Mouse (Mus musculus): ENCODE data around the gene Gm49776.

The Gm49776 gene
- long read RNA-seq, experiment 1: 0 reads
- long read RNA-seq, experiment 2: 0 reads

- intact Hi-C loops (cut with DNase I): no loop called here
These were observed at the start of gene Gm49776 for GRCm38 (mm10) chr16:18258221-18258620. Gene Gm49776, minus strand, starts transcription at chr16:18258321.

- intact Hi-C loops (cut with DNase I): loop anchor here (5.0 kb wide), 1 partner anchor 37 kb away; no protein-coding TSS in a partner anchor
These were observed 31.5 kb upstream of the Gm49776 start for GRCm38 (mm10) chr16:18289614-18290013.

GRCm38 (mm10) chr16:18289067-18289588, 31.0 kb upstream of the Gm49776 start, which contains the start of gene Dgcr8:
Gene Dgcr8, minus strand, starts transcription at chr16:18289246.
- intact Hi-C loops (cut with DNase I): loop anchor here (5.0 kb wide), 1 partner anchor 37 kb away; no protein-coding TSS in a partner anchor

- intact Hi-C loops (cut with DNase I): loop anchor here (5.0 kb wide), 1 partner anchor 36 kb away; no protein-coding TSS in a partner anchor
These were observed 30.5 kb upstream of the Gm49776 start for GRCm38 (mm10) chr16:18288581-18289061.

GRCm38 (mm10) chr16:18288166-18288565, 30.0 kb upstream of the Gm49776 start:
- intact Hi-C loops (cut with DNase I): loop anchor here (5.0 kb wide), 1 partner anchor 36 kb away; no protein-coding TSS in a partner anchor

- intact Hi-C loops (cut with DNase I): no loop called here
These were observed 17.0 kb upstream of the Gm49776 start for GRCm38 (mm10) chr16:18275166-18275565.

GRCm38 (mm10) chr16:18268182-18268581, 10.1 kb upstream of the Gm49776 start:
- intact Hi-C loops (cut with DNase I): no loop called here

- intact Hi-C loops (cut with DNase I): no loop called here
These were observed 6.9 kb upstream of the Gm49776 start for GRCm38 (mm10) chr16:18265024-18265423.

GRCm38 (mm10) chr16:18253866-18254265, 4.3 kb downstream of the Gm49776 start:
- intact Hi-C loops (cut with DNase I): loop anchor here (5.0 kb wide), 1 partner anchor 33 kb away; the partner anchor contains the start of gene Dgcr8

GRCm38 (mm10) chr16:18252736-18253135, 5.4 kb downstream of the Gm49776 start:
- intact Hi-C loops (cut with DNase I): loop anchor here (5.0 kb wide), 1 partner anchor 35 kb away; the partner anchor contains the start of gene Dgcr8

GRCm38 (mm10) chr16:18250828-18251790, 7.0 kb downstream of the Gm49776 start:
- intact Hi-C loops (cut with DNase I): loop anchor here (5.0 kb wide), 1 partner anchor 36 kb away; the partner anchor contains the start of gene Dgcr8

GRCm38 (mm10) chr16:18250231-18250630, 7.9 kb downstream of the Gm49776 start:
- intact Hi-C loops (cut with DNase I): loop anchor here (5.0 kb wide), 1 partner anchor 37 kb away; the partner anchor contains the start of gene Dgcr8

GRCm38 (mm10) chr16:18249364-18249967, 8.7 kb downstream of the Gm49776 start:
- intact Hi-C loops (cut with DNase I): no loop called here

- intact Hi-C loops (cut with DNase I): loop anchor here (1.0 kb wide), 1 partner anchor 13 kb away; the partner anchor contains the start of gene Zdhhc8
These were observed 9.4 kb downstream of the Gm49776 start, which contains the start of the genes Trmt2a and Ranbp1 for GRCm38 (mm10) chr16:18248433-18249363. Gene Trmt2a, plus strand, starts transcription at chr16:18248679. Gene Ranbp1, minus strand, starts transcription at chr16:18248732.

- intact Hi-C loops (cut with DNase I): loop anchor here (1.0 kb wide), 1 partner anchor 12 kb away; the partner anchor contains the start of gene Zdhhc8
These were observed 10.4 kb downstream of the Gm49776 start for GRCm38 (mm10) chr16:18247521-18248399.

GRCm38 (mm10) chr16:18241581-18241980, 16.5 kb downstream of the Gm49776 start:
- intact Hi-C loops (cut with DNase I): no loop called here

- intact Hi-C loops (cut with DNase I): no loop called here
These were observed 21.2 kb downstream of the Gm49776 start for GRCm38 (mm10) chr16:18236676-18237501.
